Mouse (Mus musculus): ENCODE measurements at regions not wholly inside any gene's neighbourhood (a gene's known extent, or its start where the extent isn't known, plus 50 kb on each side); places are given as distances from the start of the nearest gene placed in this dataset.

DNA sequence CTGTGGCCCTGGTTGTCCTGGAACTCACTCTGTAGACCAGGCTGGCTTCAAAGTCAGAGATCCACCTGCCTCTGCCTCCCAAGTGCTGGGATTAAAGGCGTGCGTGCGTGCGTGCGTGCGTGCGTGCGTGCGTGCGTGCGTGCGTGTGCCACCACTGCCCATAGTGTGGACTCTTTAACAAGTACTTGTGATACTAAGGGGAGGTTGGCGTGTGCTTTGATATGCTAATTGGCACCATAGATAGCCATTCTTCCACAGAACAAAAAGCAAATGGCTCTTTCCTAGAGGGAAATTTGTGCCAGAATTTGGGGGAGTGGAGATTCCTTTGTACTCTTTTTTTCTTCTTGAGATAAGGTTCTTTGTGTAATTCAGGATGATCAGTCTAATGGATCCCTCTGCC lies 91.3 kb upstream of the Nr5a2 start:
- no peak for ATAC-seq (ENCODE audit: insufficient number of reproducible peaks, insufficient read depth, low FRiP score, low read depth)
- no peaks in the 10 kb centered on the region for H3K4me1 ChIP-seq (ENCODE audit: control insufficient read depth in 2 of 2, insufficient read depth in 2 of 2, low read length in 2 of 2)
- no peak overlapping the region for H3K4me3 ChIP-seq (ENCODE audit: control insufficient read depth in 1 of 2, insufficient read depth in 1 of 2, low read depth in 1 of 2, low read length in 2 of 2)
- H3K9ac ChIP-seq (ENCODE audit: low read length): no peak overlapping the region
- H3K4me2 ChIP-seq (ENCODE audit: low read length): no peak overlapping the region
- no peak overlapping the region for H3K27ac ChIP-seq (replicated peaks in 1 of 2; ENCODE audit: control insufficient read depth in 1 of 2, insufficient read depth in 1 of 2, low read depth in 2 of 2, low read length in 2 of 2)
- no peaks in the 10 kb centered on the region for H3K36me3 ChIP-seq (ENCODE audit: control insufficient read depth, insufficient read depth, low read length)
- no peaks in the 10 kb centered on the region for H3K27me3 ChIP-seq (ENCODE audit: control insufficient read depth, insufficient read depth, low read length)
- 94% methylated on average over 13 of the region's 13 CpGs for WGBS
- H3K9me3 ChIP-seq (ENCODE audit: control insufficient read depth, low read length): no peaks in the 10 kb centered on the region

DNA sequence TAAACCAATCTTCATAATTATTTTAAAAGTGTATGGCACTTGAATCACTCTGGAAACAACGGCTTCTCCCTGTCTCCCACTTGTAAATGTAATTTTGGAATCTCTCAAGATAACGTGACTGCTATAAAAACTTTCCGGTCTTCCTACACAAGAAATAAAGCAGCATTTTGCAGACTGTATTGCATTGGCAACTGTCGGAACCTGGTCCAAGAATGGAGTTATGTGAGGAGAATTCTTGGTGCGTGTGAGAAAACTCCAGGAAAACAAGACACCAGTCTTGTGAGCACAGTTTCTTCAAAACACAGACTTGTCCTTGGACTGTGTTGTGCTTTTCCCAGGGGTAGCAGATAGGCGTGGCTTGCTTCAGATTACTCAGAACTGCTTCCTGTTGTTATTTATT lies 83.8 kb upstream of the Nr5a2 start:
- Histone ChIP-seq H3K27me3 (ENCODE audit: control insufficient read depth, insufficient read depth, low read length) (no peaks in the 10 kb centered on the region), H3K27ac (replicated peaks in 1 of 2; ENCODE audit: control insufficient read depth in 1 of 2, insufficient read depth in 1 of 2, low read depth in 2 of 2, low read length in 2 of 2) (no peak overlapping the region), H3K9me3 (ENCODE audit: control insufficient read depth, low read length) (no peaks in the 10 kb centered on the region), H3K4me3 (ENCODE audit: control insufficient read depth in 1 of 2, insufficient read depth in 1 of 2, low read depth in 1 of 2, low read length in 2 of 2) (no peak overlapping the region), H3K36me3 (ENCODE audit: control insufficient read depth, insufficient read depth, low read length) (no peaks in the 10 kb centered on the region), H3K4me1 (ENCODE audit: control insufficient read depth in 2 of 2, insufficient read depth in 2 of 2, low read length in 2 of 2) (no peaks in the 10 kb centered on the region), H3K9ac (ENCODE audit: low read length) (no peak overlapping the region), H3K4me2 (ENCODE audit: low read length) (no peak overlapping the region)
- WGBS: 64% methylated on average over 6 of the region's 6 CpGs
- ATAC-seq (ENCODE audit: insufficient number of reproducible peaks, insufficient read depth, low FRiP score, low read depth): no peak

DNA sequence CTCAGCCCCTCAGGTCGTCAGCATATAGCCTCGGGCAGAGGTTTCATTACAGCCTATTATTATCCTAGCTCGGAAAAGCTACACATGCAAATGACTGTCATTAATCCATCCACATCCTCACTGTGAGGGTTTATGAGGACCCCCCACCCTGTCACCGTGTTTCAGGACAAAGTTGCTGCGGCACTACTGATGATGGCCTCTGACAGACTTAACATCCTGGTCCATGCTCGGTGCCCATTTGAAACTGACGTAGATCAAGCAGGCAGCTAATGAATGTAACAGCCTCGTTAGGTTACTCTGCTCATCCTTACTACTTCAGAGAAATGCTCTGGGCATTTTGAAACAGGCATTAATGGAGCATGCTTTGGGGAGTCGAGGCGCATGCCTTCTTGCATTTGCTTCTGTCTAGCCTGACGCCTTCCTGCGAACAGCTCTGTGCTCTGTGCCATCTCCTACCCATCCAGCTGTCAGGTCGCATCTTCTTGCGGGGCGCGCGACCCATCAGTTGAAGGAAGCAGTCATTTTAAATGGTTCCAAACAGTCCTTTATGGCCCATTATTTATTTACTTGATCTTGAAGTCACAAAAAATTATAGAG lies 82.3 kb upstream of the Nr5a2 start:
- Histone ChIP-seq H3K27ac (replicated peaks in 1 of 2; ENCODE audit: control insufficient read depth in 1 of 2, insufficient read depth in 1 of 2, low read depth in 2 of 2, low read length in 2 of 2) (no peak overlapping the region), H3K4me2 (ENCODE audit: low read length) (no peak overlapping the region)

DNA sequence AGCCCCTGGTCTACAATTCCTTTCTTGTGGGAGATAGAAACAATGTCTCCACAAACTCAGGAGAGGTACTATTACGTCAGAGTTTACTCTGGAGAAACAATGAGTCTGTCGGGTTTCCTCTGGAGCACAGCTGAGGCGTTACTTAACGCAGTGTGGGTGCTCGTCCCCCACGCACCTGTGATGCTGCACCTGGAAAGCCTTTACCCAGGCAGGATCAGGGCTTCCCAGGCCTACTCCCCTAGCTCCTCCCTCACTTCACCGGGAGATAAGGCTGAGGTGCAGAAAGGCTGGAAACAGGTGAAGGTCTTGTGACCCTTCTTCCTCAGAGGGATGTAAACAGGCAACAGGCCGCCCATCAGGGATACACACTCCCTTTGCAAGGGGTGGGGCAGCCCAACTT lies 80.7 kb upstream of the Nr5a2 start:
- Histone ChIP-seq H3K27ac (replicated peaks in 1 of 2; ENCODE audit: control insufficient read depth in 1 of 2, insufficient read depth in 1 of 2, low read depth in 2 of 2, low read length in 2 of 2) (no peak overlapping the region), H3K36me3 (ENCODE audit: control insufficient read depth, insufficient read depth, low read length) (no peaks in the 10 kb centered on the region), H3K9ac (ENCODE audit: low read length) (no peak overlapping the region), H3K4me1 (ENCODE audit: control insufficient read depth in 2 of 2, insufficient read depth in 2 of 2, low read length in 2 of 2) (no peaks in the 10 kb centered on the region), H3K4me3 (ENCODE audit: control insufficient read depth in 1 of 2, insufficient read depth in 1 of 2, low read depth in 1 of 2, low read length in 2 of 2) (no peak overlapping the region), H3K27me3 (ENCODE audit: control insufficient read depth, insufficient read depth, low read length) (no peaks in the 10 kb centered on the region), H3K4me2 (ENCODE audit: low read length) (no peak overlapping the region), H3K9me3 (ENCODE audit: control insufficient read depth, low read length) (no peaks in the 10 kb centered on the region)
- ATAC-seq (ENCODE audit: insufficient number of reproducible peaks, insufficient read depth, low FRiP score, low read depth): no peak
- WGBS: 52% methylated on average over 8 of the region's 8 CpGs

More for the DNA sequence above, 82.3 kb upstream of the Nr5a2 start:
- no peak overlapping the region for H3K4me3 ChIP-seq (ENCODE audit: control insufficient read depth in 1 of 2, insufficient read depth in 1 of 2, low read depth in 1 of 2, low read length in 2 of 2)
- H3K36me3 ChIP-seq (ENCODE audit: control insufficient read depth, insufficient read depth, low read length): no peaks in the 10 kb centered on the region
- no peak for ATAC-seq (ENCODE audit: insufficient number of reproducible peaks, insufficient read depth, low FRiP score, low read depth)
- H3K9me3 ChIP-seq (ENCODE audit: control insufficient read depth, low read length): no peaks in the 10 kb centered on the region
- H3K27me3 ChIP-seq (ENCODE audit: control insufficient read depth, insufficient read depth, low read length): no peaks in the 10 kb centered on the region
- H3K9ac ChIP-seq (ENCODE audit: low read length): no peak overlapping the region
- 87% methylated on average over 17 of the region's 17 CpGs for WGBS
- H3K4me1 ChIP-seq (ENCODE audit: control insufficient read depth in 2 of 2, insufficient read depth in 2 of 2, low read length in 2 of 2): no peaks in the 10 kb centered on the region

DNA sequence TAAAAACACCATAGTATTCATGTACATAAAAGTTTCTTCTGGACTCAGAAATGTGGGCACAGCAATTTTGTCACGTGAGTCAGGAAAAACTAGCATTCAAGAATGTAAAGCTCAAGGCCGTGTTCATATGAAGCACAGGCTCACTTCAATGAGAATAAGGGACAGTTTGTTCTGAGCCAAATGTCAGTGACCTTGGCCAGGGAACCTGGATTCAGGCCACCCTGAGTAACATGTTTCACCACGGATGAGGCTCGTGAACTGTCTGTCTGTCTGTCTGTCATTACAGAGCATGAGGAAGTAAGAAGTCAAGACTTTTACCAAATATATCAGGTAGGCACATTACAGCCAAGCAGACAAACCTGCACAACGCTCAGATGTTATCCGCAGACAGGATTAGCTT lies 74.3 kb upstream of the Nr5a2 start:
- WGBS: 85% methylated on average over 6 of the region's 6 CpGs
- H3K27ac ChIP-seq (replicated peaks in 1 of 2; ENCODE audit: control insufficient read depth in 1 of 2, insufficient read depth in 1 of 2, low read depth in 2 of 2, low read length in 2 of 2): no peak overlapping the region
- no peak overlapping the region for H3K9ac ChIP-seq (ENCODE audit: low read length)
- no peak overlapping the region for H3K4me3 ChIP-seq (ENCODE audit: control insufficient read depth in 1 of 2, insufficient read depth in 1 of 2, low read depth in 1 of 2, low read length in 2 of 2)
- ATAC-seq (ENCODE audit: insufficient number of reproducible peaks, insufficient read depth, low FRiP score, low read depth): no peak
- no peaks in the 10 kb centered on the region for H3K4me1 ChIP-seq (ENCODE audit: control insufficient read depth in 2 of 2, insufficient read depth in 2 of 2, low read length in 2 of 2)
- no peaks in the 10 kb centered on the region for H3K27me3 ChIP-seq (ENCODE audit: control insufficient read depth, insufficient read depth, low read length)
- no peaks in the 10 kb centered on the region for H3K9me3 ChIP-seq (ENCODE audit: control insufficient read depth, low read length)
- H3K36me3 ChIP-seq (ENCODE audit: control insufficient read depth, insufficient read depth, low read length): no peaks in the 10 kb centered on the region
- H3K4me2 ChIP-seq (ENCODE audit: low read length): no peak overlapping the region

DNA sequence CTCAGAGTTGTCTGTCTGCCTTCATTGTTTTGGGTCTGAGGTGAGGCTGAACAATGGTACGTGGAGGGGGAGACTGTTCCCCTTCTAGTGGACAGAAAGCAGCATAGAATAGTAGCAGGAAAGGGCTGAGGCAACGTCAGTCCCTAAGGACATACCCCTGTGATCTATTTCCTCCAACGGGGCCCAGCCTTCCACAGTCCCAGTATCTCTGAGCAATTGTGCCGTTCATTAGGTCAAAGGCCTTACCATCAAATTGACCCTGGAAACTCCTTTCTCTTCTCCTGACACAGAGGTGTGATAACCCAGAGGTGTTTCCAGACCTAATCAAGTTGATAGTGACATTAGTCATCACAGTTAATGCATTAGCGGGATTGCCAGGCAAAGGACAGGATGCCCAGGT lies 73.4 kb upstream of the Nr5a2 start:
- no peak overlapping the region for H3K9ac ChIP-seq (ENCODE audit: low read length)
- H3K36me3 ChIP-seq (ENCODE audit: control insufficient read depth, insufficient read depth, low read length): no peaks in the 10 kb centered on the region
- H3K27ac ChIP-seq (replicated peaks in 1 of 2; ENCODE audit: control insufficient read depth in 1 of 2, insufficient read depth in 1 of 2, low read depth in 2 of 2, low read length in 2 of 2): no peak overlapping the region
- H3K27me3 ChIP-seq (ENCODE audit: control insufficient read depth, insufficient read depth, low read length): no peaks in the 10 kb centered on the region
- no peak overlapping the region for H3K4me2 ChIP-seq (ENCODE audit: low read length)
- WGBS: 60% methylated on average over 5 of the region's 5 CpGs
- no peaks in the 10 kb centered on the region for H3K9me3 ChIP-seq (ENCODE audit: control insufficient read depth, low read length)
- no peak for ATAC-seq (ENCODE audit: insufficient number of reproducible peaks, insufficient read depth, low FRiP score, low read depth)
- no peak overlapping the region for H3K4me3 ChIP-seq (ENCODE audit: control insufficient read depth in 1 of 2, insufficient read depth in 1 of 2, low read depth in 1 of 2, low read length in 2 of 2)
- H3K4me1 ChIP-seq (ENCODE audit: control insufficient read depth in 2 of 2, insufficient read depth in 2 of 2, low read length in 2 of 2): no peaks in the 10 kb centered on the region

DNA sequence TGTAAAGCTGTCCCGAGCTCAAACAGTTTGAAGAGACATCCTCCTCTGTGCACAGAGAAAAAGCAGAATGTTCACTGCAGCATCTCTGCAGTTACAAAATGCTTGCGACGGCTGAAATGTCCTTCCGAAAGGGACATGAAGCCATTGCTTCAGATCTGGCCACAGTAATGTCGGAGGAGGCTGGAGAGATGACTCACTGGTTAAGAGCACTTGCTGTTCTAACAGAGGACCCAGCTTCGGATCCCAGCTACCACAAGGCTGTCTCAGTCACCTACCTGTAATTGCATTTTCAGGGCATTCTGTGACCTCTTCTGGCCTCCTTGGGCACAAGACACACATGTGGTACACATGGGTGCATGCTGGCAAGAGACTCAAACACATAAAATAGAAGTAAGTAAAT lies 63.5 kb upstream of the Nr5a2 start:
- Histone ChIP-seq H3K4me3 (ENCODE audit: control insufficient read depth in 1 of 2, insufficient read depth in 1 of 2, low read depth in 1 of 2, low read length in 2 of 2) (no peak overlapping the region), H3K9me3 (ENCODE audit: control insufficient read depth, low read length) (no peaks in the 10 kb centered on the region), H3K27ac (replicated peaks in 1 of 2; ENCODE audit: control insufficient read depth in 1 of 2, insufficient read depth in 1 of 2, low read depth in 2 of 2, low read length in 2 of 2) (no peak overlapping the region), H3K4me1 (ENCODE audit: control insufficient read depth in 2 of 2, insufficient read depth in 2 of 2, low read length in 2 of 2) (no peaks in the 10 kb centered on the region), H3K27me3 (ENCODE audit: control insufficient read depth, insufficient read depth, low read length) (no peaks in the 10 kb centered on the region), H3K9ac (ENCODE audit: low read length) (no peak overlapping the region), H3K4me2 (ENCODE audit: low read length) (no peak overlapping the region), H3K36me3 (ENCODE audit: control insufficient read depth, insufficient read depth, low read length) (no peaks in the 10 kb centered on the region)
- no peak for ATAC-seq (ENCODE audit: insufficient number of reproducible peaks, insufficient read depth, low FRiP score, low read depth)
- WGBS: 79% methylated on average over 6 of the region's 6 CpGs

DNA sequence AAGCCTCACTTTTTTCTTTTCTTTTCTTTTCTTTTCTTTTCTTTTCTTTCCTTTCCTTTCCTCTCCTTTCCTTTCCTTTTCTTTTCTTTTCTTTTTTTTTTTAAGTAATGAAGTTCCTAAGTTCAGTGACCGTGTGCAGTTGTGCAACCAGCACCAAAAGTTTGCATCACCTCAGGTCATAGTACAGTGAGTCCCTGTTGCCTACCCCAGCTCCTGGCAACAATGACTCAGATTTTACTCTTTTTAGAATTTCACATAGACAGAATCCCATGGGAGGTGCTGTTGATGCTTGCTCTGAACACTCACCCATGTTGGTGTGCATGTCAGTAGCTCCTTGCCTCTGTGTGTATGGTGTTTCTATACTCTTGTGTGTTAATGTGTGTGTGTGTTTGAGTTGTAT lies 60.3 kb upstream of the Nr5a2 start:
- H3K9ac ChIP-seq (ENCODE audit: low read length): no peak overlapping the region
- no peaks in the 10 kb centered on the region for H3K36me3 ChIP-seq (ENCODE audit: control insufficient read depth, insufficient read depth, low read length)
- no peaks in the 10 kb centered on the region for H3K4me1 ChIP-seq (ENCODE audit: control insufficient read depth in 2 of 2, insufficient read depth in 2 of 2, low read length in 2 of 2)
- H3K27me3 ChIP-seq (ENCODE audit: control insufficient read depth, insufficient read depth, low read length): no peaks in the 10 kb centered on the region
- no peak overlapping the region for H3K4me3 ChIP-seq (ENCODE audit: control insufficient read depth in 1 of 2, insufficient read depth in 1 of 2, low read depth in 1 of 2, low read length in 2 of 2)
- H3K27ac ChIP-seq (replicated peaks in 1 of 2; ENCODE audit: control insufficient read depth in 1 of 2, insufficient read depth in 1 of 2, low read depth in 2 of 2, low read length in 2 of 2): no peak overlapping the region
- 86% methylated on average over 1 of the region's 1 CpGs for WGBS
- no peak overlapping the region for H3K4me2 ChIP-seq (ENCODE audit: low read length)
- H3K9me3 ChIP-seq (ENCODE audit: control insufficient read depth, low read length): no peaks in the 10 kb centered on the region
- ATAC-seq (ENCODE audit: insufficient number of reproducible peaks, insufficient read depth, low FRiP score, low read depth): no peak

Measured in heart, embryonic 14.5 days (tissue).